Mouse (Mus musculus) forebrain, embryonic 14.5 days (tissue): Measurements from ENCODE around the gene Lats2. TPM values are rescaled to one million over a fixed set of nuclear protein-coding genes. Genes with fewer than 3 reads are reported as not detected.

ENCODE experiments used
- ATAC-seq: fragments of 200-750 bp; cut with Nextera tagmentation; 2 replicates; pipeline ENCODE4 v1.8.0; 2017; ENCODE audit warnings: mild to moderate bottlenecking, moderate library complexity
- DNase-seq: peaks from one replicate; pipeline ENCODE4 v3.0.0-alpha.2; 2015; ENCODE audit warnings: low spot score
- H3K27ac ChIP-seq: fragments of 300-500 bp; sonication (generic); 2 replicates; pipeline ENCODE4 v1.5.1; 2014; ENCODE audit warnings: low read depth, mild to moderate bottlenecking, control low read depth, low read length, moderate library complexity
- H3K27me3 ChIP-seq: fragments of 300-500 bp; sonication (generic); replicated peaks from 2 replicates; pipeline ENCODE4 v1.6.1; 2014; ENCODE audit warnings: low read length, control low read depth, mixed read lengths; ENCODE audit not compliant: control insufficient read depth, insufficient read depth
- H3K36me3 ChIP-seq: fragments of 300-500 bp; sonication (generic); 2 replicates; pipeline ENCODE4 v1.6.1; 2014; ENCODE audit warnings: low read length, control low read depth; ENCODE audit not compliant: control insufficient read depth, insufficient read depth
- H3K4me1 ChIP-seq: fragments of 300-500 bp; sonication (generic); 2 replicates; pipeline ENCODE4 v1.6.1; 2014; ENCODE audit warnings: antibody characterized with exemption, low read length, control low read depth; ENCODE audit not compliant: control insufficient read depth, insufficient read depth
- H3K4me2 ChIP-seq: fragments of 300-500 bp; sonication (generic); 2 replicates; pipeline ENCODE4 v1.6.1; 2014; ENCODE audit warnings: mild to moderate bottlenecking, control low read depth, low read length
- H3K4me3 ChIP-seq: fragments of 300-500 bp; sonication (generic); 2 replicates; pipeline ENCODE4 v1.5.1; 2014; ENCODE audit warnings: low read depth, low read length, control low read depth
- H3K9ac ChIP-seq: fragments of 300-500 bp; sonication (generic); 2 replicates; pipeline ENCODE4 v1.6.1; 2014; ENCODE audit warnings: mild to moderate bottlenecking, low read length, control low read depth, moderate library complexity
- H3K9me3 ChIP-seq: fragments of 300-500 bp; sonication (generic); replicated peaks from 2 replicates; pipeline ENCODE4 v1.6.1; 2016; ENCODE audit warnings: low read length, control low read depth, mixed read lengths; ENCODE audit not compliant: control insufficient read depth
- WGBS: fragments of 180-500 bp; shearing (Covaris S2); extraction: QIAGEN DNeasy Blood & Tissue Kit; methylation state at CpG from one replicate; pipeline ENCODE4 v1.1.7; 2014; 5-methylcytosine and 5-hydroxymethylcytosine counted together
- polyA plus RNA-seq: library from polyadenylated mRNA; unstranded; fragments of >200 nt; fragmentation: Nextera tagmentation; extraction: Ambion mirVana; gene quantifications from 2 replicates; pipeline ENCODE4 v1.2.1, GENCODE M21; 2014

Gene Lats2
- polyA plus RNA-seq, 1 experiment from 2014 or later: 5.0 TPM

GRCm38 (mm10) chr14:57682751-57683150, 75.4 kb downstream of the Lats2 start:
- Histone ChIP-seq H3K4me3 (no peak overlapping the region), H3K4me2 (no peak overlapping the region), H3K36me3 (no peaks in the 10 kb centered on the region), H3K9ac (no peak overlapping the region), H3K9me3 (no peaks in the 10 kb centered on the region), H3K27me3 (no peaks in the 10 kb centered on the region), H3K4me1 (no peaks in the 10 kb centered on the region), H3K27ac (no peak overlapping the region)
- whole genome bisulfite sequencing: 84% methylated on average over 4 of the region's 4 CpGs
- ATAC-seq: no peak
- no peak for DNase-seq

GRCm38 (mm10) chr14:57679958-57680535, 78.1 kb downstream of the Lats2 start:
- peak; percentile 93 for DNase-seq
- Histone ChIP-seq H3K27me3 (no peaks in the 10 kb centered on the region), H3K4me1 (no peaks in the 10 kb centered on the region), H3K27ac (no peak overlapping the region), H3K9ac (no peak overlapping the region), H3K36me3 (no peaks in the 10 kb centered on the region), H3K4me3 (no peak overlapping the region), H3K9me3 (no peaks in the 10 kb centered on the region), H3K4me2 (no peak overlapping the region)
- 36% methylated on average over 5 of the region's 5 CpGs for WGBS
- ATAC-seq: peak; percentile 89

GRCm38 (mm10) chr14:57679523-57679922, 78.7 kb downstream of the Lats2 start:
- Histone ChIP-seq H3K27ac (no peak overlapping the region), H3K4me3 (no peak overlapping the region), H3K9ac (no peak overlapping the region), H3K4me2 (no peak overlapping the region), H3K36me3 (no peaks in the 10 kb centered on the region), H3K9me3 (no peaks in the 10 kb centered on the region), H3K4me1 (no peaks in the 10 kb centered on the region), H3K27me3 (no peaks in the 10 kb centered on the region)
- no peak for DNase-seq
- peak; percentile 54; the same call in 1 of the 2 replicates for ATAC-seq
- 33% methylated on average over 1 of the region's 1 CpGs for WGBS

- Histone ChIP-seq H3K36me3 (no peaks in the 10 kb centered on the region), H3K9ac (no peak overlapping the region), H3K27ac (no peak overlapping the region), H3K4me1 (no peaks in the 10 kb centered on the region), H3K9me3 (no peaks in the 10 kb centered on the region), H3K27me3 (no peaks in the 10 kb centered on the region), H3K4me3 (no peak overlapping the region), H3K4me2 (no peak overlapping the region)
- DNase-seq: peak; percentile 11
- no peak for ATAC-seq
- WGBS: 54% methylated on average over 2 of the region's 2 CpGs
Measured at GRCm38 (mm10) chr14:57675481-57675880, 82.7 kb downstream of the Lats2 start.

- H3K4me2 ChIP-seq: peak overlapping the region; percentile 63
- H3K4me3 ChIP-seq: peak overlapping the region; percentile 80
- WGBS: 13% methylated on average over 10 of the region's 10 CpGs
- 0 out of 2 replicates have a peak, but pooled peaks cover 8% of the 10 kb centered on the region for H3K4me1 ChIP-seq
- peak; percentile 7 for DNase-seq
- peak overlapping the region; percentile 97 for H3K27ac ChIP-seq
- H3K27me3 ChIP-seq: no peaks in the 10 kb centered on the region
- no peaks in the 10 kb centered on the region for H3K9me3 ChIP-seq
- peak overlapping the region; percentile 87 for H3K9ac ChIP-seq
- H3K36me3 ChIP-seq: no peaks in the 10 kb centered on the region
- ATAC-seq: no peak
Measured at GRCm38 (mm10) chr14:57665628-57665950, 92.6 kb downstream of the Lats2 start.

- no peaks in the 10 kb centered on the region for H3K9me3 ChIP-seq
- H3K9ac ChIP-seq: peak within 1 kb of the TSS; percentile 87
- H3K36me3 ChIP-seq: no peaks in the 10 kb centered on the region
- peak within 1 kb of the TSS; percentile 97 for H3K27ac ChIP-seq
- peak; percentile 89 for DNase-seq
- 0% methylated on average over 79 of the region's 80 CpGs for WGBS
- peak within 1 kb of the TSS; percentile 80 for H3K4me3 ChIP-seq
- peak; percentile 98 for ATAC-seq
- H3K27me3 ChIP-seq: no peaks in the 10 kb centered on the region
- peak within 1 kb of the TSS; percentile 63 for H3K4me2 ChIP-seq
- 0 out of 2 replicates have a peak, but pooled peaks cover 8% of the 10 kb centered on the region for H3K4me1 ChIP-seq
Measured at GRCm38 (mm10) chr14:57664822-57665627, 93.2 kb downstream of the Lats2 start, which contains the start of gene Xpo4. Gene Xpo4, minus strand, starts transcription at chr14:57665430.

GRCm38 (mm10) chr14:57664311-57664821, 93.8 kb downstream of the Lats2 start:
- Histone ChIP-seq H3K4me3 (peak overlapping the region; percentile 80), H3K4me1 (0 out of 2 replicates have a peak, but pooled peaks cover 8% of the 10 kb centered on the region), H3K4me2 (peak overlapping the region; percentile 63), H3K9me3 (no peaks in the 10 kb centered on the region), H3K27me3 (no peaks in the 10 kb centered on the region), H3K36me3 (no peaks in the 10 kb centered on the region), H3K27ac (peak overlapping the region; percentile 97), H3K9ac (peak overlapping the region; percentile 87)
- whole genome bisulfite sequencing: 0% methylated on average over 19 of the region's 19 CpGs
- peak; percentile 11 for DNase-seq
- peak; percentile 58 for ATAC-seq

- Histone ChIP-seq H3K27ac (no peak overlapping the region), H3K4me2 (peak overlapping the region; percentile 63), H3K9me3 (no peaks in the 10 kb centered on the region), H3K4me1 (0 out of 2 replicates have a peak, but pooled peaks cover 8% of the 10 kb centered on the region), H3K4me3 (peak overlapping the region; percentile 80), H3K9ac (no peak overlapping the region), H3K27me3 (no peaks in the 10 kb centered on the region), H3K36me3 (no peaks in the 10 kb centered on the region)
- DNase-seq (no peak), ATAC-seq (no peak)
- WGBS: 35% methylated on average over 1 of the region's 1 CpGs
Measured at GRCm38 (mm10) chr14:57663630-57664029, 94.6 kb downstream of the Lats2 start.

- Histone ChIP-seq H3K4me2 (no peak overlapping the region), H3K4me3 (no peak overlapping the region), H3K27me3 (no peaks in the 10 kb centered on the region), H3K27ac (no peak overlapping the region), H3K9me3 (no peaks in the 10 kb centered on the region), H3K9ac (no peak overlapping the region), H3K36me3 (no peaks in the 10 kb centered on the region), H3K4me1 (no peaks in the 10 kb centered on the region)
- DNase-seq (no peak), ATAC-seq (no peak)
- WGBS: 94% methylated on average over 4 of the region's 4 CpGs
Measured at GRCm38 (mm10) chr14:57658301-57658700, 99.9 kb downstream of the Lats2 start.
